Mouse (Mus musculus) left cerebral cortex, adult 11 months (tissue): ENCODE measurements around the gene Xrcc5.
A peak's percentile ranks its signal among the peaks of the same experiment; 100 is the strongest.

Experiments used
- DNase-seq: peaks from one replicate; pipeline ENCODE4 v3.0.0; 2022; ENCODE audit warnings: low spot score

Gene Xrcc5

GRCm38 (mm10) chr1:72315447-72315846 is 8.2 kb downstream of the Xrcc5 start:
- DNase-seq, result no peak

- DNase-seq, result no peak
Observed at GRCm38 (mm10) chr1:72316409-72316808, 9.2 kb downstream of the Xrcc5 start.

- no peak for DNase-seq
Observed at GRCm38 (mm10) chr1:72316901-72317300, 9.7 kb downstream of the Xrcc5 start.

GRCm38 (mm10) chr1:72320759-72321158 is 13.5 kb downstream of the Xrcc5 start:
- DNase-seq, result no peak

- no peak for DNase-seq
Observed at GRCm38 (mm10) chr1:72323248-72323647, 16.0 kb downstream of the Xrcc5 start.

- DNase-seq, result no peak
Observed at GRCm38 (mm10) chr1:72326162-72326821, 19.1 kb downstream of the Xrcc5 start.

- no peak for DNase-seq
Observed at GRCm38 (mm10) chr1:72334807-72335206, 27.6 kb downstream of the Xrcc5 start.

- no peak for DNase-seq
Observed at GRCm38 (mm10) chr1:72336780-72337179, 29.6 kb downstream of the Xrcc5 start.

- no peak for DNase-seq
Observed at GRCm38 (mm10) chr1:72338341-72338740, 31.1 kb downstream of the Xrcc5 start.

GRCm38 (mm10) chr1:72347873-72348272 is 40.7 kb downstream of the Xrcc5 start:
- no peak for DNase-seq

- DNase-seq, result no peak
Observed at GRCm38 (mm10) chr1:72354856-72355255, 47.6 kb downstream of the Xrcc5 start.

- no peak for DNase-seq
Observed at GRCm38 (mm10) chr1:72358216-72358615, 51.0 kb downstream of the Xrcc5 start.

GRCm38 (mm10) chr1:72359462-72359861 is 52.2 kb downstream of the Xrcc5 start:
- no peak for DNase-seq

GRCm38 (mm10) chr1:72360809-72361208 is 53.6 kb downstream of the Xrcc5 start:
- no peak for DNase-seq

- no peak for DNase-seq
Observed at GRCm38 (mm10) chr1:72364661-72365060, 57.4 kb downstream of the Xrcc5 start.

- DNase-seq, result peak; percentile 13
Observed at GRCm38 (mm10) chr1:72372512-72372911, 65.3 kb downstream of the Xrcc5 start.

GRCm38 (mm10) chr1:72372913-72373312 is 65.7 kb downstream of the Xrcc5 start:
- no peak for DNase-seq

- no peak for DNase-seq
Observed at GRCm38 (mm10) chr1:72373648-72374047, 66.4 kb downstream of the Xrcc5 start.

- DNase-seq, result no peak
Observed at GRCm38 (mm10) chr1:72374049-72374448, 66.8 kb downstream of the Xrcc5 start.

GRCm38 (mm10) chr1:72378151-72378550 is 70.9 kb downstream of the Xrcc5 start:
- DNase-seq, result no peak

- DNase-seq, result no peak
Observed at GRCm38 (mm10) chr1:72379752-72380353, 72.6 kb downstream of the Xrcc5 start.

- DNase-seq, result no peak
Observed at GRCm38 (mm10) chr1:72380544-72380943, 73.3 kb downstream of the Xrcc5 start.

GRCm38 (mm10) chr1:72383056-72383455 is 75.8 kb downstream of the Xrcc5 start:
- DNase-seq, result no peak

GRCm38 (mm10) chr1:72383651-72384050 is 76.4 kb downstream of the Xrcc5 start:
- DNase-seq, result no peak
